Comparison of ENCODE assay signal across 32 mouse cellular contexts in the genomic region with DNA sequence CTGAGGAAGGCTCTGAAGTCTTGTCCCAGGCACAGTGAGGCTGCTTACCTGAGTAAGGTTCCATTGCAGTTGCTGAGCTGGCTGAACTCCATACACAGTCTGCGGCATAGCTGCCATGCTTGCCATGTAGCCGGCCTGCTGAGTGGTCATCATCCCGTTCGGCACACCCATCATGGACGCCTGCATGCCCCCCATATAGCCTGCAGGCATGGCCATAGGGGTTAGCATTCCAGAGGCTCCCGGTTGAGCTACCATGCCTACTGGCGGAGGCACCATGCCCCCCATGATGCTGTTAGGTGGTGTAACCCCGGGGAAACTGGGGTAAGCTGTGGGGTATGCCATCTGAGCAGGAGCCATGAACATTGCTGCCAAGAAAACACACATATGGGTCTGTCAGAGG.
"Had no signal": no experiment of that assay in that cellular context is flagged by ENCODE, and none has a peak within 500 bp of the region (broad histone marks: within the 10 kb centered on the region; RNA-seq: fewer than 3 reads in every experiment).

No protein-coding gene starts in this region.

- H3K4me3 ChIP-seq: limb, embryonic 10.5 days; limb, embryonic 12.5 days; limb, embryonic 13.5 days; limb, embryonic 15.5 days; liver, embryonic 12.5 days; liver, embryonic 13.5 days; liver, embryonic 15.5 days; lung, embryonic 15.5 days; megakaryocyte, embryonic 14.5 days; midbrain, embryonic 10.5 days; midbrain, embryonic 12.5 days; midbrain, embryonic 13.5 days; midbrain, embryonic 15.5 days; myocyte; neural tube, embryonic 12.5 days had no signal

- H3K9ac ChIP-seq: limb, embryonic 12.5 days; limb, embryonic 13.5 days; limb, embryonic 15.5 days; liver, embryonic 12.5 days; liver, embryonic 13.5 days; liver, embryonic 14.5 days; liver, embryonic 15.5 days; liver, postnatal 0 days; lung, embryonic 14.5 days; lung, embryonic 15.5 days; midbrain, embryonic 12.5 days; midbrain, embryonic 13.5 days; midbrain, embryonic 15.5 days; neural tube, embryonic 12.5 days had no signal

- ATAC-seq: liver, embryonic 12.5 days; liver, postnatal 0 days; lung, postnatal 0 days; midbrain, embryonic 13.5 days; midbrain, embryonic 15.5 days; midbrain, embryonic 16.5 days had no signal

- DNase-seq: left cerebral cortex, postnatal 4 days; liver; liver, embryonic 13.5 days; liver, postnatal 0 days; lung, adult 18-20 months; lung, adult 2 months; lung, embryonic 14.5 days; lung, postnatal 10 days; lung, postnatal 14 days; lung, postnatal 36 days; lung, postnatal 4 days; midbrain, embryonic 14.5 days had no signal

- H3K9me3 ChIP-seq: limb, embryonic 10.5 days; limb, embryonic 12.5 days; limb, embryonic 13.5 days; limb, embryonic 15.5 days; liver, embryonic 12.5 days; liver, embryonic 13.5 days; liver, embryonic 15.5 days; lung, embryonic 15.5 days; megakaryocyte, embryonic 14.5 days; midbrain, embryonic 10.5 days; midbrain, embryonic 12.5 days; midbrain, embryonic 13.5 days; midbrain, embryonic 15.5 days; neural tube, embryonic 12.5 days had no signal

- H3K4me2 ChIP-seq: limb, embryonic 12.5 days; limb, embryonic 13.5 days; limb, embryonic 15.5 days; liver, embryonic 11.5 days; liver, embryonic 12.5 days; liver, embryonic 13.5 days; liver, embryonic 15.5 days; lung, embryonic 14.5 days; lung, embryonic 15.5 days; midbrain, embryonic 11.5 days; midbrain, embryonic 12.5 days; midbrain, embryonic 13.5 days; midbrain, embryonic 15.5 days; neural tube, embryonic 12.5 days had no signal

- H3K27me3 ChIP-seq: limb, embryonic 12.5 days; limb, embryonic 13.5 days; limb, embryonic 15.5 days; liver, embryonic 12.5 days; liver, embryonic 13.5 days; liver, embryonic 15.5 days; lung, embryonic 15.5 days; megakaryocyte, embryonic 14.5 days; midbrain, embryonic 12.5 days; midbrain, embryonic 13.5 days; midbrain, embryonic 15.5 days; neural tube, embryonic 12.5 days had no signal

- H3K4me1 ChIP-seq: limb, embryonic 10.5 days; limb, embryonic 12.5 days; limb, embryonic 13.5 days; limb, embryonic 15.5 days; liver, embryonic 13.5 days; lung, embryonic 15.5 days; midbrain, embryonic 10.5 days; midbrain, embryonic 12.5 days; midbrain, embryonic 13.5 days; midbrain, embryonic 15.5 days; neural tube, embryonic 12.5 days had no signal

- H3K27ac ChIP-seq: limb, embryonic 10.5 days; limb, embryonic 12.5 days; limb, embryonic 13.5 days; limb, embryonic 15.5 days; liver, embryonic 12.5 days; liver, embryonic 13.5 days; liver, embryonic 14.5 days; liver, embryonic 15.5 days; lung, embryonic 15.5 days; macrophage; midbrain, embryonic 10.5 days; midbrain, embryonic 12.5 days; midbrain, embryonic 13.5 days; midbrain, embryonic 15.5 days; neural tube, embryonic 12.5 days had no signal
